Comparison of ENCODE assay signal across 8 mouse cellular contexts in the genomic region with DNA sequence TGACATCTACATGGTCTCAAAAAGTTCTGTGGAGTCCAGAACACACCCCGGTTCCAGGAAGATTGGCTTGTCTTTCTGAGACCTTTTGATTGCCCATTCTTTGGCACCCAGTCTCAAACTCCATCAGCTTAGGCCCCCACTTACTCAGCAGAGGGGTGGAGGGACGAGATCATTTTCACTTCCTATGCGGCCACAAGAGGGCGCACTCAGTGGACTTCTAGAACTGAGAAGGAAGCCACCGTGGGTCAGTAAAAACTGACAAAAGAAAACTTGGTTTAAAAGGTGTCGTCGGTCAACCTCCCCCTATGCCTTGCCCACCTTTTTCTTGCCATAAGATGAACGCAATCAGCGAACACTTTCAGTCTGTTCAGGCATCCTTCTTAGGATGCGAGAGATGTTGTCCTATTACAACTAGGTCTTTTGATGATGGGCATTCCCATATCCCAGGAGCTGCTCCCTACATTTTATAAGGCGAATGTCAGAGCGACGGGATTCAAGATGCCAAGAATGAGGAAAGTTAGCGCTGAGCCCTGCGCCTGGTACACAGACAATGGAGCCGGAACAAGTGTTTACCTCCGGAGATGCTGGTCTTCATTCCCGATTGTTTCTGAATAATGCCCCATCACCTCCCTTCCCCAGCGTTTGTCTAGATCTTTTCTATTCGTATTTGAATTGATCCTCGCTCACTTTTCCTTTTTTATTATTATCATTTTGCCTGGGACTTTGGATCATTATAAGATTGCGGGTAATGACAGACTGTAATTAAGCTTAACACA. TPM values are rescaled to one million over a fixed set of nuclear protein-coding genes. Genes with fewer than 3 reads are reported as not detected.
A peak's percentile ranks its signal among the peaks of the same experiment; 100 is the strongest.
DNase-seq lines count a peak whose midpoint lies in the region; ATAC-seq and TF ChIP-seq lines count a peak whose summit lies in the region.

No protein-coding gene starts in this region.

- H3K27ac ChIP-seq in brown adipose tissue, adult 24 weeks (replicated peaks; ENCODE audit: low read depth, low read length): no peak overlapping the region
- no peak overlapping the region for H3K27ac ChIP-seq in forebrain, embryonic 11.5 days (ENCODE audit: low read depth, low read length)
- no peak overlapping the region for H3K27ac ChIP-seq in heart, embryonic 16.5 days (ENCODE audit: low read length)
- no peak overlapping the region for H3K27ac ChIP-seq in liver, embryonic 14.5 days
- 0 out of 2 replicates have a peak overlapping the region, but pooled peaks have one; percentile 10 for H3K27ac ChIP-seq in neural tube, embryonic 14.5 days (ENCODE audit: low read depth, low read length)

- 23% methylated on average over 22 of the region's 22 CpGs for WGBS in forebrain, embryonic 11.5 days
- WGBS in heart, embryonic 16.5 days: 35% methylated on average over 22 of the region's 22 CpGs
- 24% methylated on average over 22 of the region's 22 CpGs for WGBS in liver, embryonic 14.5 days (ENCODE audit: insufficient replicate concordance)
- WGBS in neural tube, embryonic 14.5 days: 21% methylated on average over 22 of the region's 22 CpGs

- peak; percentile 48 for TF ChIP-seq CTCF in E14TG2a.4 (conservative IDR thresholded peaks at IDR 0.05; ENCODE audit: low read length)
- peak; percentile 68 for TF ChIP-seq CTCF in liver, embryonic 14.5 days (IDR thresholded peaks at IDR 0.05; ENCODE audit: low read depth)

- no peak for TF ChIP-seq EP300 in liver, embryonic 14.5 days (IDR thresholded peaks at IDR 0.05; ENCODE audit: low read depth)

- no peaks in the 10 kb centered on the region for H3K36me3 ChIP-seq in E14TG2a.4 (ENCODE audit: insufficient read depth, low read length)
- H3K36me3 ChIP-seq in forebrain, embryonic 11.5 days (ENCODE audit: control insufficient read depth, insufficient read depth, low read length): no peaks in the 10 kb centered on the region
- no peaks in the 10 kb centered on the region for H3K36me3 ChIP-seq in heart, embryonic 16.5 days (ENCODE audit: control insufficient read depth, insufficient read depth)
- H3K36me3 ChIP-seq in liver, embryonic 14.5 days (replicated peaks; ENCODE audit: control insufficient read depth, insufficient read depth, low read depth): no peaks in the 10 kb centered on the region
- no peaks in the 10 kb centered on the region for H3K36me3 ChIP-seq in neural tube, embryonic 14.5 days (ENCODE audit: control insufficient read depth, insufficient read depth, low read length)

- peak; percentile 84 for DNase-seq in forebrain, embryonic 11.5 days (ENCODE audit: low spot score)
- DNase-seq in kidney, postnatal 36 days: peak; percentile 65 to 89
- peak; percentile 14 to 33 (median 17) for DNase-seq in liver, embryonic 14.5 days (ENCODE audit: low read depth in 3 of 3, low spot score in 3 of 3)
- DNase-seq in thymus, postnatal 10 days (ENCODE audit: low spot score in 2 of 2): peak; percentile 14 to 57

- peaks cover 53% of the 10 kb centered on the region for H3K9me3 ChIP-seq in E14TG2a.4 (ENCODE audit: low read length)
- H3K9me3 ChIP-seq in forebrain, embryonic 11.5 days (ENCODE audit: control insufficient read depth, low read length): no peaks in the 10 kb centered on the region
- 0 out of 2 replicates have a peak, but pooled peaks cover 3% of the 10 kb centered on the region for H3K9me3 ChIP-seq in heart, embryonic 16.5 days (replicated peaks; ENCODE audit: control insufficient read depth, low read length)
- H3K9me3 ChIP-seq in liver, embryonic 14.5 days (ENCODE audit: control insufficient read depth, low read length): no peaks in the 10 kb centered on the region
- no peaks in the 10 kb centered on the region for H3K9me3 ChIP-seq in neural tube, embryonic 14.5 days (ENCODE audit: control insufficient read depth, low read length)

- peak overlapping the region; percentile 67 for H3K4me2 ChIP-seq in forebrain, embryonic 11.5 days (ENCODE audit: low read depth, low read length, severe bottlenecking)
- peak overlapping the region; percentile 55 for H3K4me2 ChIP-seq in heart, embryonic 16.5 days (ENCODE audit: low read depth, low read length)
- H3K4me2 ChIP-seq in liver, embryonic 14.5 days (ENCODE audit: low read depth): peak overlapping the region; percentile 30; the same call in 1 of the 2 replicates
- H3K4me2 ChIP-seq in neural tube, embryonic 14.5 days (ENCODE audit: low read depth, low read length): peak overlapping the region; percentile 73

- peak overlapping the region; percentile 54; the same call in 1 of the 2 replicates for H3K9ac ChIP-seq in forebrain, embryonic 11.5 days (ENCODE audit: low read length)
- no peak overlapping the region for H3K9ac ChIP-seq in heart, embryonic 16.5 days (ENCODE audit: low read length)
- no peak overlapping the region for H3K9ac ChIP-seq in liver, embryonic 14.5 days (replicated peaks)
- H3K9ac ChIP-seq in neural tube, embryonic 14.5 days (replicated peaks; ENCODE audit: low read depth, low read length): peak overlapping the region; percentile 52

- peak; percentile 68 for ATAC-seq in forebrain, embryonic 11.5 days (replicated peaks; ENCODE audit: low FRiP score)
- no peak for ATAC-seq in heart, embryonic 16.5 days (replicated peaks; ENCODE audit: extremely low read depth, insufficient read depth, low FRiP score)
- ATAC-seq in liver, embryonic 14.5 days (ENCODE audit: insufficient read depth): no peak
- peak; percentile 73 for ATAC-seq in neural tube, embryonic 14.5 days (ENCODE audit: low read depth)

- no peak overlapping the region for H3K4me3 ChIP-seq in E14TG2a.4 (replicated peaks; ENCODE audit: low read length)
- H3K4me3 ChIP-seq in brown adipose tissue, adult 24 weeks (ENCODE audit: insufficient read depth, low read depth, low read length): peak overlapping the region; percentile 17
- H3K4me3 ChIP-seq in forebrain, embryonic 11.5 days (ENCODE audit: low read depth, low read length): peak overlapping the region; percentile 33
- peak overlapping the region; percentile 38 for H3K4me3 ChIP-seq in heart, embryonic 16.5 days (ENCODE audit: low read length)
- no peak overlapping the region for H3K4me3 ChIP-seq in liver, embryonic 14.5 days (ENCODE audit: insufficient read depth in 1 of 2, low read depth in 2 of 2, low read length in 2 of 2)
- H3K4me3 ChIP-seq in neural tube, embryonic 14.5 days (ENCODE audit: low read depth, low read length): peak overlapping the region; percentile 30

- H3K27me3 ChIP-seq in E14TG2a.4 (ENCODE audit: insufficient read depth, low read length): peaks cover 11% of the 10 kb centered on the region
- peaks cover 3% of the 10 kb centered on the region; the same call in 1 of the 2 replicates for H3K27me3 ChIP-seq in forebrain, embryonic 11.5 days (ENCODE audit: control insufficient read depth, insufficient read depth, low read length)
- no peaks in the 10 kb centered on the region for H3K27me3 ChIP-seq in heart, embryonic 16.5 days (ENCODE audit: control insufficient read depth, insufficient read depth, low read length)
- no peaks in the 10 kb centered on the region for H3K27me3 ChIP-seq in liver, embryonic 14.5 days (ENCODE audit: control insufficient read depth, insufficient read depth, low read length)
- H3K27me3 ChIP-seq in neural tube, embryonic 14.5 days (ENCODE audit: control insufficient read depth, insufficient read depth, low read length): no peaks in the 10 kb centered on the region

- 0 out of 2 replicates have a peak, but pooled peaks cover 4% of the 10 kb centered on the region for H3K4me1 ChIP-seq in E14TG2a.4 (replicated peaks; ENCODE audit: low read depth, low read length)
- no peaks in the 10 kb centered on the region for H3K4me1 ChIP-seq in brown adipose tissue, adult 24 weeks (ENCODE audit: control insufficient read depth, insufficient read depth, insufficient read length, low read length)
- H3K4me1 ChIP-seq in forebrain, embryonic 11.5 days (replicated peaks; ENCODE audit: control insufficient read depth, insufficient read depth, low read length): no peaks in the 10 kb centered on the region
- peaks cover 5% of the 10 kb centered on the region; the same call in 1 of the 2 replicates for H3K4me1 ChIP-seq in heart, embryonic 16.5 days (ENCODE audit: control insufficient read depth, insufficient read depth, low read length)
- H3K4me1 ChIP-seq in liver, embryonic 14.5 days (replicated peaks; ENCODE audit: control insufficient read depth in 2 of 2, insufficient read depth in 2 of 2, low read length in 1 of 2): 0 out of 4 replicates have a peak, but pooled peaks cover 0 to 3% of the 10 kb centered on the region in 2 experiments
- no peaks in the 10 kb centered on the region for H3K4me1 ChIP-seq in neural tube, embryonic 14.5 days (ENCODE audit: control insufficient read depth, insufficient read depth, low read length)

RNA-seq across cellular contexts. Expression of a gene that starts 44.1 kb away (rescaled TPM):
- 1.8 and 2.1 TPM in 2 replicates for polyA plus RNA-seq in brown adipose tissue, adult 24 weeks (2012; ENCODE audit: insufficient read depth, insufficient read length, missing spikeins)
- polyA plus RNA-seq in forebrain, embryonic 11.5 days (2014; fragmentation: Nextera tagmentation; extraction: Ambion mirVana): 3.1 and 3.2 TPM in 2 replicates
- 2.9 and 3.3 TPM in 2 replicates for polyA plus RNA-seq in heart, embryonic 16.5 days (2015; fragmentation: Nextera tagmentation; extraction: Ambion mirVana)
- polyA plus RNA-seq in liver, embryonic 14.5 days (2012; rRNA removed): 0.31 and 0.33 TPM in 2 replicates
- polyA plus RNA-seq in liver, embryonic 14.5 days (2014; fragmentation: Nextera tagmentation; extraction: Ambion mirVana): 0.47 and 0.76 TPM in 2 replicates
- 11.6 and 12.3 TPM in 2 replicates for polyA plus RNA-seq in neural tube, embryonic 14.5 days (2014; fragmentation: Nextera tagmentation; extraction: Ambion mirVana)

RNA-seq across cellular contexts. Expression of a gene that starts 50.8 kb away (rescaled TPM):
- polyA plus RNA-seq in brown adipose tissue, adult 24 weeks (2012; ENCODE audit: insufficient read depth, insufficient read length, missing spikeins): 2.1 and 2.7 TPM in 2 replicates
- polyA plus RNA-seq in forebrain, embryonic 11.5 days (2014; fragmentation: Nextera tagmentation; extraction: Ambion mirVana): 0.80 and 0.88 TPM in 2 replicates
- 1.5 and 1.7 TPM in 2 replicates for polyA plus RNA-seq in heart, embryonic 16.5 days (2015; fragmentation: Nextera tagmentation; extraction: Ambion mirVana)
- polyA plus RNA-seq in liver, embryonic 14.5 days (2012; rRNA removed): 0.25 and 0.36 TPM in 2 replicates
- 0.16 and 0.20 TPM in 2 replicates for polyA plus RNA-seq in liver, embryonic 14.5 days (2014; fragmentation: Nextera tagmentation; extraction: Ambion mirVana)
- 6.3 and 8.6 TPM in 2 replicates for polyA plus RNA-seq in neural tube, embryonic 14.5 days (2014; fragmentation: Nextera tagmentation; extraction: Ambion mirVana)

Comparison
In these comparisons a context has a peak if more than half of its experiments do, and no peak if none do; other contexts are left out.
1. H3K4me3 ChIP-seq: peak in brown adipose tissue, adult 24 weeks (single experiment), forebrain, embryonic 11.5 days (single experiment), heart, embryonic 16.5 days (single experiment) and neural tube, embryonic 14.5 days (single experiment); none in E14TG2a.4 (single experiment) and liver, embryonic 14.5 days (0 of 2).
2. ATAC-seq: peak in forebrain, embryonic 11.5 days (single experiment) and neural tube, embryonic 14.5 days (single experiment); none in heart, embryonic 16.5 days (single experiment) and liver, embryonic 14.5 days (single experiment).
3. DNase-seq: peak in every context shown above with its lines; median percentile 84 in forebrain, embryonic 11.5 days; 77 in kidney, postnatal 36 days; 36 in thymus, postnatal 10 days; 17 in liver, embryonic 14.5 days.
4. H3K9ac ChIP-seq: peak in forebrain, embryonic 11.5 days (single experiment) and neural tube, embryonic 14.5 days (single experiment); none in heart, embryonic 16.5 days (single experiment) and liver, embryonic 14.5 days (single experiment).
5. Peak in every context shown above with its lines, with median percentiles within 50 percentile points of each other: H3K4me2 ChIP-seq.